Mouse (Mus musculus): ENCODE results near the gene Tiprl.

Gene Tiprl

DNA sequence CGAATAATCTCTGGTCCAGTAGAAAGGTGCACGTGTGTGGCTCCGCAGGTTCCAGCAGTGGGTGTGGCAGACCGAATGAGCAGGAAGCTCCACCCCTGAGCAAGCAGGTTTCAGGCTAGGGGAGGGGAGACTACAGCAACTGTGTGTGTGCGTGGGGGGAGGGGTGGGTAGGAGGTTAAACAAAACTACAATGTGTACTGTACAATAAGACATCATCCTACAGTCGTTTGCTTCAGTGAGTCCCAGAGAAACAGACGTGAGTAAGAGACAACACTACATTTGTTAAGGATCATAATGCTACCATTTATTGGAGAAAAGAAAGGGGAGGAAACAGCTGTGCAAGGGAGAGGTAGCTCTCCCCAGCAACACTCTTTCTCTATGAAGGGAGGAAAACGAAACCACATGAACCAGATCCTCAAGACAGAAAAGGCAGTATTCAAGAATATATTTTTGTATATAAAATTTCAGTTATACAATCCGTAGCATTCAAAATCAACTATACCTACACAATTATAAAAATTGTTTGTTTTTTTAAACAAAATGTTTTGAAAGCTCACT lies 62.7 kb downstream of the Tiprl start:
- no peak for DNase-seq (ENCODE audit: low spot score)

DNA sequence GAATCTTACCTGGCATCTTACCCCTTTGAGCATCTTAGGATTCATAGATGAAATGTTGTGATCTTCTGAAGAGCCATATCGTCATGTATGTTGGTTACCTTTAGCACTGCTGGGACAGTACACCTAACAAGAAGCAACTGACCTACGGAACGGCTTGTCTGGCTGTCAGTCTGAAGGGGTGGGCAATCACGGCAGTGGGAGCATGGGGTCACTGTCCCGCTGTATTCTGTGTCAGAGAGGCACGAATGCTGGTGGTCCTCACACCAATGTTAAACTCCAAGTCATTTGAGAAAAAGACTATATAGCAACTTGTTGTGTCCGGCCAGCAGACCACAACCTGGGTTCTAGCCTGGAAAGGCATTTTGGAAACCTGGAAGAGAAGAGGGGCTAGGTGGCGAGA lies 65.5 kb downstream of the Tiprl start:
- DNase-seq (ENCODE audit: low spot score): no peak

DNA sequence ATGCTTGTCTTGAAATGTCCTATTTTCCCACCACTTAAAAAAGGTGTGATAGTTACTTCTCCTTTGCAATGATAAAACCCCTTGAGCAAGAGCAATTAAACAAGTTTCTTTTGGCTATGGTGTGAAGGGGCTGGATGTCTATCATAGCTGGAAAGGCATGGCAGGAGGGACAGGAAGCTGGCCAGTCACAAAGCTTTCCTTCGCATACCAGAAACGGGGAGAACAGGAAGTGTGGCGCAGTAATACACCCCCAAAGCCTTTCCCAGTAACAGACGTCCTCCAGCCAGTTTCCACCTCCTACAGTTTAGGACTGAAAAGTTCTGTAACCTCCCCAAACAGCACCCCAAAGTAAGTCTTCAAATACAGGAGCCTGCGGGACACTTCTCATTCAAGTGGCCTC lies 66.6 kb downstream of the Tiprl start:
- no peak for DNase-seq (ENCODE audit: low spot score)

DNA sequence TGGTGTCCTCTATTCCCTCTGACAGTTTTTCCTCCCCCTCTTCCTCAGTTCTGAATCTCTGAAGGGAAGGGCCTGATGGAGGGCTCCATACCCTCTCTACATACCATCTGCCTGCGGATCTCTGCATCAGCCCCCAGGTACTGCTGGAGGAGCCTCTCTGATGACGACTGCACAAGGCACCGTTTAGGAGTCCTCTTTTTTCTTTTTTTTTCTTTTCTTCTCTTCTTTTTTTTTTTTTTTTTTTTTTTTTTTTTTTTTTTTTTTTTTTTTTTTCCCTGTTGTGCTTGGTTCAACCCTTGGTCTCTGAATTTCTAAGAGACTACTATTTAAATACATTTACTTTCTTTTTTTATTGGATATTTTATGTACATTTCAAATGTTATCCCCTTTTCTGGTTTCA lies 67.3 kb downstream of the Tiprl start:
- DNase-seq (ENCODE audit: low spot score): no peak

DNA sequence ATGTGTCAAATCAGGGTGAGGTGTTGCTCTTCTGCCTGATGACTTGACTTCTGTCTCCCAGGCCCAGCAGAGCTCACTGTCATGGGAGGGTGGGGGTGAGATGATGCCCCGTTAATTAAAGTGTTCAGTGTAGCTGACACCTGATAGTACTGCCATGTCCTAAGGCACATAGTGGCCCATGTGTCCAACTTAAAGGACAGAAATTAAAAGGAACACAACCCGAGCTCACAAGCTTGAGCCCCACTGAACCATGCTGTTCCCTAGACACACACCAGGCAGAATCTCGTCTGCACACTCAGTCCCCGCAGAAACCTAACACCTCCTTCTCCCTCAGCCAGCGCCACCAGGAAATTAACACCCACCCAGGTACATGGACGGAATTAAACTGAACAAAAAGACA lies 71.9 kb downstream of the Tiprl start:
- DNase-seq (ENCODE audit: low spot score): no peak
